ENCODE assay signal across 16 mouse cellular contexts in the genomic region with DNA sequence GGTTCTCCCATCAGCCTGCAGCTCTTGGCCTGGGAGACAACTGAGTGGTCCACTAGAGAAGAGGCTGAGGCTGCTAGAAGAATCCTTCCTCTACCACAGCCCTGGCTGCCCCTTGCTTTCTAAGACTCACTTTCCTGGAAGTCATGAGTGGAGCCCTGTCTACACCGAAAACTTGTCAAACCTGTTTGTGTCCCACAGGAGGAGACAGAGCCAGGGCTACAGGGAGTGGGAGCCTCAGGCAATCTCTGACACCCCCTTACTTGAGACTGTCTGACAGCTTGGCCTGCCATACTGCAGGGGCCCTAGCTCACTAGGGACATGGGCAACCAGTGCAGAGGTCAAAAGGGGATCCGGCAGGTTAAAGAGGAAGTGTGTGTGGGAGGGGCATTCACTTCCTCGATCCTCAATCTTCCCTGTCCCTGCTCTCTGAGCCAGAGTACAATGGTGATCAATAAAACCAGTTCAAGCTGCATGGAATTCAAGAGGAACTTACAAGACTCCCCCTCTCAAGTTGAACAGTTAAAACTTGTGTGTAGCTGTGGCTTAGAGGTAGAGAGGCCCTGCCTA. TPM values are rescaled to one million over a fixed set of nuclear protein-coding genes. Genes with fewer than 3 reads are reported as not detected.
DNase-seq lines count a peak whose midpoint lies in the region; ATAC-seq and TF ChIP-seq lines count a peak whose summit lies in the region.
"Had no signal": no experiment of that assay in that cellular context is flagged by ENCODE, and none has a peak within 500 bp of the region (broad histone marks: within the 10 kb centered on the region; RNA-seq: fewer than 3 reads in every experiment).

No protein-coding gene starts in this region.

- no peak for ATAC-seq in limb, embryonic 14.5 days (ENCODE audit: low FRiP score, low read depth)
- ATAC-seq in intestine, embryonic 16.5 days = peak; percentile 89
- peak; percentile 81 for ATAC-seq in lung, postnatal 0 days
- peak; percentile 78 for ATAC-seq in stomach, embryonic 16.5 days (ENCODE audit: insufficient read depth, low FRiP score)
- ATAC-seq: midbrain, embryonic 16.5 days had no signal

- H3K4me3 ChIP-seq in limb, embryonic 14.5 days (replicated peaks; ENCODE audit: low read length) = no peak overlapping the region
- no peak overlapping the region for H3K4me3 ChIP-seq in limb, embryonic 10.5 days
- no peak overlapping the region for H3K4me3 ChIP-seq in intestine, embryonic 16.5 days (ENCODE audit: low read length)
- H3K4me3 ChIP-seq in lung, postnatal 0 days (ENCODE audit: low read depth, low read length) = no peak overlapping the region
- no peak overlapping the region for H3K4me3 ChIP-seq in stomach, embryonic 16.5 days (replicated peaks; ENCODE audit: low read length)
- H3K4me3 ChIP-seq: limb, embryonic 13.5 days; neural tube, embryonic 13.5 days had no signal

- TF ChIP-seq EP300 in lung, postnatal 0 days (IDR thresholded peaks at IDR 0.05) = 0 out of 2 replicates have a peak, but pooled peaks have one; percentile 14

- no peak overlapping the region for H3K27ac ChIP-seq in limb, embryonic 14.5 days (replicated peaks; ENCODE audit: low read depth, low read length)
- H3K27ac ChIP-seq in limb, embryonic 10.5 days = no peak overlapping the region
- H3K27ac ChIP-seq in intestine, embryonic 16.5 days (ENCODE audit: low read length) = peak overlapping the region; percentile 26
- no peak overlapping the region for H3K27ac ChIP-seq in lung, postnatal 0 days (ENCODE audit: low read length)
- no peak overlapping the region for H3K27ac ChIP-seq in stomach, embryonic 16.5 days (ENCODE audit: low read length)
- H3K27ac ChIP-seq: limb, embryonic 13.5 days; neural tube, embryonic 13.5 days had no signal

- no peaks in the 10 kb centered on the region for H3K9me3 ChIP-seq in limb, embryonic 14.5 days (ENCODE audit: control insufficient read depth, low read length)
- no peaks in the 10 kb centered on the region for H3K9me3 ChIP-seq in limb, embryonic 10.5 days (replicated peaks)
- H3K9me3 ChIP-seq in intestine, embryonic 16.5 days (ENCODE audit: control insufficient read depth, low read length) = no peaks in the 10 kb centered on the region
- H3K9me3 ChIP-seq in lung, postnatal 0 days (ENCODE audit: low read length) = no peaks in the 10 kb centered on the region
- H3K9me3 ChIP-seq in stomach, embryonic 16.5 days (replicated peaks; ENCODE audit: control insufficient read depth, low read length) = peaks cover 4% of the 10 kb centered on the region; the same call in 1 of the 2 replicates
- H3K9me3 ChIP-seq: limb, embryonic 13.5 days; neural tube, embryonic 13.5 days had no signal

- no peaks in the 10 kb centered on the region for H3K4me1 ChIP-seq in limb, embryonic 14.5 days (ENCODE audit: control insufficient read depth, insufficient read depth, low read length)
- peaks cover 11% of the 10 kb centered on the region for H3K4me1 ChIP-seq in limb, embryonic 10.5 days
- 0 out of 2 replicates have a peak, but pooled peaks cover 7% of the 10 kb centered on the region for H3K4me1 ChIP-seq in intestine, embryonic 16.5 days (ENCODE audit: control insufficient read depth, insufficient read depth, low read length)
- H3K4me1 ChIP-seq in lung, postnatal 0 days (ENCODE audit: insufficient read depth, low read depth, low read length) = no peaks in the 10 kb centered on the region
- peaks cover 3% of the 10 kb centered on the region; the same call in 1 of the 2 replicates for H3K4me1 ChIP-seq in stomach, embryonic 16.5 days (ENCODE audit: control insufficient read depth, insufficient read depth, low read length)
- H3K4me1 ChIP-seq: neural tube, embryonic 13.5 days had no signal

- WGBS in limb, embryonic 14.5 days = 57% methylated on average over 3 of the region's 3 CpGs
- 69% methylated on average over 3 of the region's 3 CpGs for WGBS in limb, embryonic 10.5 days
- 55% methylated on average over 3 of the region's 3 CpGs for WGBS in intestine, embryonic 16.5 days
- WGBS in lung, postnatal 0 days = 28% methylated on average over 3 of the region's 3 CpGs
- 42% methylated on average over 3 of the region's 3 CpGs for WGBS in stomach, embryonic 16.5 days

- no peaks in the 10 kb centered on the region for H3K36me3 ChIP-seq in limb, embryonic 14.5 days (ENCODE audit: control insufficient read depth, insufficient read depth, low read length)
- H3K36me3 ChIP-seq in limb, embryonic 10.5 days = no peaks in the 10 kb centered on the region
- no peaks in the 10 kb centered on the region for H3K36me3 ChIP-seq in intestine, embryonic 16.5 days (ENCODE audit: control insufficient read depth, insufficient read depth, low read length)
- no peaks in the 10 kb centered on the region for H3K36me3 ChIP-seq in lung, postnatal 0 days (ENCODE audit: insufficient read depth, low read length)
- no peaks in the 10 kb centered on the region for H3K36me3 ChIP-seq in stomach, embryonic 16.5 days (ENCODE audit: control insufficient read depth, insufficient read depth, low read length)
- H3K36me3 ChIP-seq: limb, embryonic 13.5 days; neural tube, embryonic 13.5 days had no signal

- intact Hi-C loops in heart, postnatal 36 days (cut with DNase I) = no loop called here

- no peak overlapping the region for H3K4me2 ChIP-seq in limb, embryonic 14.5 days (replicated peaks; ENCODE audit: low read depth, low read length, severe bottlenecking)
- no peak overlapping the region for H3K4me2 ChIP-seq in intestine, embryonic 16.5 days (ENCODE audit: low read depth, low read length)
- H3K4me2 ChIP-seq in lung, postnatal 0 days (replicated peaks; ENCODE audit: low read depth, low read length) = no peak overlapping the region
- no peak overlapping the region for H3K4me2 ChIP-seq in stomach, embryonic 16.5 days (ENCODE audit: low read depth, low read length)
- H3K4me2 ChIP-seq: limb, embryonic 13.5 days; neural tube, embryonic 13.5 days had no signal

- no peak overlapping the region for H3K9ac ChIP-seq in limb, embryonic 14.5 days (ENCODE audit: low read depth, low read length, severe bottlenecking)
- H3K9ac ChIP-seq in intestine, embryonic 16.5 days (ENCODE audit: low read depth, low read length) = peak overlapping the region; percentile 30; the same call in 1 of the 2 replicates
- no peak overlapping the region for H3K9ac ChIP-seq in lung, postnatal 0 days (replicated peaks; ENCODE audit: low read depth)
- no peak overlapping the region for H3K9ac ChIP-seq in stomach, embryonic 16.5 days (ENCODE audit: low read length)
- H3K9ac ChIP-seq: limb, embryonic 13.5 days; neural tube, embryonic 13.5 days had no signal

- peak; percentile 36 for DNase-seq in limb, embryonic 14.5 days (ENCODE audit: low spot score)
- no peak for DNase-seq in limb, embryonic 10.5 days (ENCODE audit: low spot score)
- peak; percentile 78 for DNase-seq in lung, postnatal 0 days (ENCODE audit: low spot score)
- no peak for DNase-seq in adrenal gland, postnatal 4 days (ENCODE audit: low spot score in 2 of 2)
- DNase-seq in retina, embryonic 14.5 days (ENCODE audit: low spot score) = no peak
- DNase-seq in heart, postnatal 36 days = no peak
- DNase-seq: heart, adult 11 months; heart, postnatal 14 days; retina, postnatal 1 day had no signal

- TF ChIP-seq CTCF in lung, postnatal 0 days (IDR thresholded peaks at IDR 0.05) = no peak

- H3K27me3 ChIP-seq in limb, embryonic 14.5 days (ENCODE audit: control insufficient read depth, insufficient read depth, low read length) = no peaks in the 10 kb centered on the region
- H3K27me3 ChIP-seq in limb, embryonic 10.5 days (ENCODE audit: low read depth, poor library complexity, severe bottlenecking) = no peaks in the 10 kb centered on the region
- H3K27me3 ChIP-seq in intestine, embryonic 16.5 days (replicated peaks; ENCODE audit: control insufficient read depth, insufficient read depth, low read length) = no peaks in the 10 kb centered on the region
- H3K27me3 ChIP-seq in lung, postnatal 0 days (replicated peaks; ENCODE audit: insufficient read depth, low read length) = no peaks in the 10 kb centered on the region
- no peaks in the 10 kb centered on the region for H3K27me3 ChIP-seq in stomach, embryonic 16.5 days (ENCODE audit: control insufficient read depth, insufficient read depth, low read length)
- H3K27me3 ChIP-seq: limb, embryonic 13.5 days; neural tube, embryonic 13.5 days had no signal

- TF ChIP-seq POLR2A in limb, embryonic 14.5 days (IDR thresholded peaks at IDR 0.05; ENCODE audit: borderline replicate concordance, extremely low read depth, insufficient read depth, insufficient read length) = no peak

RNA-seq across cellular contexts. Expression of a gene that starts 9.3 kb away (rescaled TPM):
- not detected in 2 replicates for polyA plus RNA-seq in limb, embryonic 14.5 days (2012; rRNA removed)
- polyA plus RNA-seq in limb, embryonic 14.5 days (2014; fragmentation: Nextera tagmentation; extraction: Ambion mirVana) = not detected in 2 replicates
- polyA plus RNA-seq in limb, embryonic 10.5 days (2016; fragmentation: Nextera tagmentation; extraction: Ambion mirVana) = not detected in 2 replicates
- polyA plus RNA-seq in intestine, embryonic 16.5 days (2015; fragmentation: Nextera tagmentation; extraction: Ambion mirVana) = not detected in 2 replicates
- not detected in 2 replicates for polyA plus RNA-seq in lung, postnatal 0 days (2015; fragmentation: Nextera tagmentation; extraction: Ambion mirVana)
- 0.36 TPM in 1 of 2 replicates, not detected in the other for polyA plus RNA-seq in stomach, embryonic 16.5 days (2015; fragmentation: Nextera tagmentation; extraction: Ambion mirVana)
- total RNA-seq in adrenal gland, postnatal 4 days (2021) = under 1 TPM in 1 of 2 experiments, not detected in 1; 0.65 TPM
- total RNA-seq in heart, postnatal 36 days (2021) = not detected
- total RNA-seq: adrenal gland, adult 18-20 months; heart, postnatal 14 days had no signal
- polyA plus RNA-seq: cortical plate, adult 2 months; limb, embryonic 13.5 days; midbrain, embryonic 16.5 days; neural tube, embryonic 13.5 days had no signal

Comparison
In these comparisons a context has a peak if more than half of its experiments do, and no peak if none do; other contexts are left out.
1. DNase-seq: peak in limb, embryonic 14.5 days (single experiment) and lung, postnatal 0 days (single experiment); none in limb, embryonic 10.5 days (single experiment), adrenal gland, postnatal 4 days (0 of 2), retina, embryonic 14.5 days (single experiment) and heart, postnatal 36 days (0 of 2).